In genomic region chr14:111283681-111284461, GRCm38 (mm10) we compare ENCODE assay signal across 21 mouse cellular contexts.
DNase-seq lines count a peak whose midpoint lies in the region; ATAC-seq and TF ChIP-seq lines count a peak whose summit lies in the region.
"Had no signal": no experiment of that assay in that cellular context is flagged by ENCODE, and none has a peak within 500 bp of the region (broad histone marks: within the 10 kb centered on the region; RNA-seq: fewer than 3 reads in every experiment).

No protein-coding gene starts in this region.

- H3K4me1 ChIP-seq in midbrain, embryonic 11.5 days (ENCODE audit: control insufficient read depth, insufficient read depth, low read length) = no peaks in the 10 kb centered on the region
- H3K4me1 ChIP-seq in midbrain, embryonic 10.5 days = no peaks in the 10 kb centered on the region
- H3K4me1 ChIP-seq in hindbrain, postnatal 0 days (ENCODE audit: insufficient read depth, low read length) = no peaks in the 10 kb centered on the region
- H3K4me1 ChIP-seq: embryonic facial prominence, embryonic 13.5 days; intestine, embryonic 15.5 days; kidney, embryonic 15.5 days; limb, embryonic 10.5 days; neural tube, embryonic 13.5 days had no signal

- H3K27me3 ChIP-seq in midbrain, embryonic 11.5 days (ENCODE audit: control insufficient read depth, insufficient read depth, low read length) = no peaks in the 10 kb centered on the region
- H3K27me3 ChIP-seq in midbrain, embryonic 10.5 days (ENCODE audit: low read depth, poor library complexity, severe bottlenecking) = no peaks in the 10 kb centered on the region
- no peaks in the 10 kb centered on the region for H3K27me3 ChIP-seq in hindbrain, postnatal 0 days (ENCODE audit: insufficient read depth, low read length)
- H3K27me3 ChIP-seq: embryonic facial prominence, embryonic 13.5 days; intestine, embryonic 15.5 days; kidney, embryonic 15.5 days; neural tube, embryonic 13.5 days had no signal

- TF ChIP-seq CTCF in hindbrain, postnatal 0 days (IDR thresholded peaks at IDR 0.05; ENCODE audit: low read depth) = no peak

- no peak overlapping the region for H3K4me2 ChIP-seq in midbrain, embryonic 11.5 days
- H3K4me2 ChIP-seq in hindbrain, postnatal 0 days (ENCODE audit: low read depth, low read length) = no peak overlapping the region
- H3K4me2 ChIP-seq: embryonic facial prominence, embryonic 13.5 days; heart, embryonic 11.5 days; intestine, embryonic 15.5 days; kidney, embryonic 15.5 days; liver, embryonic 11.5 days; neural tube, embryonic 13.5 days had no signal

- ATAC-seq in midbrain, embryonic 11.5 days (ENCODE audit: low FRiP score) = peak; percentile 80
- ATAC-seq in hindbrain, postnatal 0 days = peak; percentile 69
- no peak for ATAC-seq in frontal cortex, adult (ENCODE audit: low TSS enrichment)
- ATAC-seq: intestine, embryonic 15.5 days had no signal

- H3K4me3 ChIP-seq in midbrain, embryonic 11.5 days (ENCODE audit: low read depth, low read length) = no peak overlapping the region
- H3K4me3 ChIP-seq in midbrain, embryonic 10.5 days = no peak overlapping the region
- H3K4me3 ChIP-seq in hindbrain, postnatal 0 days (ENCODE audit: low read length) = no peak overlapping the region
- H3K4me3 ChIP-seq: embryonic facial prominence, embryonic 13.5 days; intestine, embryonic 15.5 days; kidney, embryonic 15.5 days; limb, embryonic 10.5 days; neural tube, embryonic 13.5 days had no signal

- no peaks in the 10 kb centered on the region for H3K9me3 ChIP-seq in midbrain, embryonic 11.5 days (ENCODE audit: control insufficient read depth, low read length)
- no peaks in the 10 kb centered on the region for H3K9me3 ChIP-seq in midbrain, embryonic 10.5 days (replicated peaks)
- H3K9me3 ChIP-seq in hindbrain, postnatal 0 days (ENCODE audit: low read length) = no peaks in the 10 kb centered on the region
- H3K9me3 ChIP-seq: embryonic facial prominence, embryonic 13.5 days; intestine, embryonic 15.5 days; kidney, embryonic 15.5 days; limb, embryonic 10.5 days; neural tube, embryonic 13.5 days had no signal

- no peaks in the 10 kb centered on the region for H3K36me3 ChIP-seq in midbrain, embryonic 11.5 days (ENCODE audit: control insufficient read depth, insufficient read depth, low read length)
- H3K36me3 ChIP-seq in midbrain, embryonic 10.5 days = no peaks in the 10 kb centered on the region
- H3K36me3 ChIP-seq in hindbrain, postnatal 0 days (ENCODE audit: insufficient read depth, low read length) = no peaks in the 10 kb centered on the region
- H3K36me3 ChIP-seq: embryonic facial prominence, embryonic 13.5 days; intestine, embryonic 15.5 days; kidney, embryonic 15.5 days; limb, embryonic 10.5 days; neural tube, embryonic 13.5 days had no signal

- H3K27ac ChIP-seq in midbrain, embryonic 11.5 days (ENCODE audit: low read depth, low read length) = no peak overlapping the region
- H3K27ac ChIP-seq in midbrain, embryonic 10.5 days (replicated peaks) = no peak overlapping the region
- no peak overlapping the region for H3K27ac ChIP-seq in hindbrain, postnatal 0 days
- H3K27ac ChIP-seq: embryonic facial prominence, embryonic 13.5 days; intestine, embryonic 15.5 days; kidney, embryonic 15.5 days; limb, embryonic 10.5 days; neural tube, embryonic 13.5 days; stomach, postnatal 0 days had no signal

- H3K9ac ChIP-seq in midbrain, embryonic 11.5 days (ENCODE audit: low read length) = no peak overlapping the region
- no peak overlapping the region for H3K9ac ChIP-seq in hindbrain, postnatal 0 days (replicated peaks; ENCODE audit: low read length)
- H3K9ac ChIP-seq: embryonic facial prominence, embryonic 13.5 days; intestine, embryonic 15.5 days; kidney, embryonic 15.5 days; neural tube, embryonic 13.5 days had no signal

- DNase-seq in cerebellum, postnatal 25 days = peak; percentile 9 to 12
- no peak for DNase-seq in cerebellum, adult 11-12 months
- DNase-seq in midbrain, embryonic 11.5 days (ENCODE audit: low spot score, missing footprints) = no peak
- no peak for DNase-seq in midbrain, embryonic 10.5 days (ENCODE audit: low spot score)
- peak; percentile 49 for DNase-seq in hindbrain, postnatal 0 days (ENCODE audit: low spot score)
- DNase-seq in layer of hippocampus, adult 9-11 months = no peak
- no peak for DNase-seq in thymus, postnatal 36 days
- DNase-seq: adrenal gland, postnatal 14 days; gastrocnemius, postnatal 36 days; lung, adult 2 months; lung, postnatal 4 days; thymus, postnatal 14 days had no signal

- 70% methylated on average over 10 of the region's 10 CpGs for whole genome bisulfite sequencing in midbrain, embryonic 11.5 days
- WGBS in midbrain, embryonic 10.5 days = 80% methylated on average over 10 of the region's 10 CpGs
- WGBS in hindbrain, postnatal 0 days = 46% methylated on average over 10 of the region's 10 CpGs

Comparison
In these comparisons a context has a peak if more than half of its experiments do, and no peak if none do; other contexts are left out.
1. DNase-seq: peak in cerebellum, postnatal 25 days (2 of 2) and hindbrain, postnatal 0 days (single experiment); none in cerebellum, adult 11-12 months (single experiment), midbrain, embryonic 11.5 days (single experiment), midbrain, embryonic 10.5 days (single experiment), layer of hippocampus, adult 9-11 months (single experiment) and thymus, postnatal 36 days (0 of 2).